Mouse (Mus musculus) forebrain, embryonic 16.5 days (tissue): ENCODE data around the gene Arl6ip5. TPM values are rescaled to one million over a fixed set of nuclear protein-coding genes. Genes with fewer than 3 reads are reported as not detected.

ENCODE experiments used
- ATAC-seq: fragments of 200-750 bp; cut with Nextera tagmentation; 2 replicates; pipeline ENCODE4 v1.8.0; 2017; ENCODE audit warnings: mild to moderate bottlenecking, moderate library complexity
- H3K27ac ChIP-seq: fragments of 300-500 bp; sonication (generic); 2 replicates; pipeline ENCODE4 v1.5.1; 2014; ENCODE audit warnings: low read length, control low read depth
- H3K27me3 ChIP-seq: fragments of 300-500 bp; sonication (generic); replicated peaks from 2 replicates; pipeline ENCODE4 v1.6.1; 2014; ENCODE audit warnings: low read length; ENCODE audit not compliant: control insufficient read depth, insufficient read depth
- H3K36me3 ChIP-seq: fragments of 300-500 bp; sonication (generic); 2 replicates; pipeline ENCODE4 v1.6.1; 2014; ENCODE audit not compliant: control insufficient read depth, insufficient read depth
- H3K4me1 ChIP-seq: fragments of 300-500 bp; sonication (generic); replicated peaks from 2 replicates; pipeline ENCODE4 v1.6.1; 2014; ENCODE audit warnings: low read length; ENCODE audit not compliant: control insufficient read depth, insufficient read depth
- H3K4me2 ChIP-seq: fragments of 300-500 bp; sonication (generic); 2 replicates; pipeline ENCODE4 v1.6.1; 2014; ENCODE audit warnings: mild to moderate bottlenecking, low read length, control low read depth
- H3K4me3 ChIP-seq: fragments of 300-500 bp; sonication (generic); replicated peaks from 2 replicates; pipeline ENCODE4 v1.5.1; 2014; ENCODE audit warnings: mild to moderate bottlenecking, low read length, control low read depth
- H3K9ac ChIP-seq: fragments of 300-500 bp; sonication (generic); replicated peaks from 2 replicates; pipeline ENCODE4 v1.6.1; 2014; ENCODE audit warnings: low read depth, low read length, control low read depth
- H3K9me3 ChIP-seq: fragments of 300-500 bp; sonication (generic); 2 replicates; pipeline ENCODE4 v1.6.1; 2016; ENCODE audit warnings: low read length; ENCODE audit not compliant: control insufficient read depth
- WGBS: fragments of 180-500 bp; shearing (Covaris S2); extraction: QIAGEN DNeasy Blood & Tissue Kit; methylation state at CpG from one replicate; pipeline ENCODE4 v1.1.7; 2014; 5-methylcytosine and 5-hydroxymethylcytosine counted together
- polyA plus RNA-seq: library from polyadenylated mRNA; unstranded; fragments of >200 nt; fragmentation: Nextera tagmentation; extraction: Ambion mirVana; gene quantifications from 2 replicates; pipeline ENCODE4 v1.2.1, GENCODE M21; 2015

Arl6ip5 gene
- polyA plus RNA-seq, 1 experiment from 2014 or later: 130 TPM

DNA sequence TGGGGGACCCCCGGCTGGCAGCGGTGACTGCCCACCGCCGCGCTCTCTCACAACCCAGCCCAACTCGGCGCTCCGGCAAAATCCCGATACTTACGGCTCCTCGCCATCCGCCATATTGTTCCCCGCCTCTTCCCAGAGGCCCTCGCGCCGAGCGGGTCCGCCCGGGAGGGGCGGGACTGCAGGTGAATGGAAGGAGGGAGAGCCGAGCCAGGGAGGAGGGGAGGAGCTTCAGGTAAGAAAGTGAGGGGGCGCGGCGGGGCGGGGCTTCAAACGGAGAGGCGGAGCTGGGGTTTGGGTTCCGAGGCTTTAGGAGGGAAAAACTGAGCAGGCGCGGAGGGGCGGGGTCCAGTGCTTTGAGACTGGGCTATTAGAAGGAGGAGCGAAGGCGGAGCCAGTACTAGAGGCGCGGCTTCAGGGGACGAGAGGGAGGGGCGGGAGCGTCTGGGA, 5.0 kb upstream of the Arl6ip5 start, which contains the start of gene Uba3:
Gene Uba3 (minus strand): TSS at position 209 of the 447 bp plus-strand sequence.
- H3K4me1 ChIP-seq: peaks cover 9% of the 10 kb centered on the region
- peak; percentile 96 for ATAC-seq
- peak within 1 kb of the TSS; percentile 66 for H3K4me2 ChIP-seq
- no peaks in the 10 kb centered on the region for H3K27me3 ChIP-seq
- peak within 1 kb of the TSS; percentile 87 for H3K27ac ChIP-seq
- WGBS: under 1% methylated on average over 37 of the region's 38 CpGs
- H3K9ac ChIP-seq: peak within 1 kb of the TSS; percentile 94
- H3K9me3 ChIP-seq: no peaks in the 10 kb centered on the region
- H3K4me3 ChIP-seq: peak within 1 kb of the TSS; percentile 71
- no peaks in the 10 kb centered on the region for H3K36me3 ChIP-seq

DNA sequence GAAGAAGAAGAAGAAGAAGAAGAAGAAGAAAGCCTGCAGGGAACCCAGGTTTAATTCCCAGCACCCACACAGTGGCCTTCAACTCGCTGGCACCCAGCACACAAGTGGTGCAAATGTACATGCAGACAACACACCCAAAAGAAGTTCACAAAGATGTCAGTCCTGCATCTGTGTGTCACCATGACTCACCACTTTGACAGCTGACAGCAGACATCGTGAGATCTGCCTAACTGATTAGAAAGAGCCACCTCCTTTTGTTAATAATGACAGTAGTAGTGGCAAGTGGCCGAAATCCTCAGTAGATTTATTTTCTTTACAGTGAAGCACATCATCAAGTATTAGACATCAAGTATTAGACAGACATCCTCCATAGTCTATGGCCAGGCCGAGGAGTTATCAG, 3.4 kb upstream of the Arl6ip5 start:
- Histone ChIP-seq H3K36me3 (no peaks in the 10 kb centered on the region), H3K4me3 (no peak overlapping the region), H3K27ac (no peak overlapping the region), H3K4me1 (peaks cover 17% of the 10 kb centered on the region), H3K9me3 (no peaks in the 10 kb centered on the region), H3K27me3 (no peaks in the 10 kb centered on the region), H3K9ac (no peak overlapping the region), H3K4me2 (no peak overlapping the region)
- no peak for ATAC-seq
- 84% methylated on average over 4 of the region's 4 CpGs for WGBS

DNA sequence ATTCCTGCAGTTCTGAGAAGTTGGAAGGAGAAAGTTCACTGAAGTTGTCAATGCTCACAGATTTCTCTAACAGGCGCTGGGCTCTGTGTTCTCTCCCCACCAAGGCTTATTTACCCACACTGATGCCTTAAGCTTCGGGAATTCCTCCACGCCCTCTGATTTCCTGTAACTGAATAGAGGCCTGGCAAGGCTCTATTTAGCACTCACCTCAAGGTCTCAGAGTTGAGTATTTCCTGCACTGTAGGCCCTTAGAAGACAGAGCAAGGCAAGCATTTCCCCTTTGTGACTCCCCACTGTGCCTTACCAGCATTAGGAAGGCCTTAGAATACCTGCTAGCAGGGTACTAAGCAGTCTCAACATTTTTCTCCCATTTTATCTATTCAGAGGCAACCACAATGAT, 2.1 kb upstream of the Arl6ip5 start:
- Histone ChIP-seq H3K27ac (no peak overlapping the region), H3K4me3 (no peak overlapping the region), H3K36me3 (no peaks in the 10 kb centered on the region), H3K9ac (no peak overlapping the region), H3K27me3 (no peaks in the 10 kb centered on the region), H3K4me2 (no peak overlapping the region), H3K9me3 (no peaks in the 10 kb centered on the region), H3K4me1 (peaks cover 25% of the 10 kb centered on the region)
- WGBS: 30% methylated on average over 3 of the region's 3 CpGs
- no peak for ATAC-seq

DNA sequence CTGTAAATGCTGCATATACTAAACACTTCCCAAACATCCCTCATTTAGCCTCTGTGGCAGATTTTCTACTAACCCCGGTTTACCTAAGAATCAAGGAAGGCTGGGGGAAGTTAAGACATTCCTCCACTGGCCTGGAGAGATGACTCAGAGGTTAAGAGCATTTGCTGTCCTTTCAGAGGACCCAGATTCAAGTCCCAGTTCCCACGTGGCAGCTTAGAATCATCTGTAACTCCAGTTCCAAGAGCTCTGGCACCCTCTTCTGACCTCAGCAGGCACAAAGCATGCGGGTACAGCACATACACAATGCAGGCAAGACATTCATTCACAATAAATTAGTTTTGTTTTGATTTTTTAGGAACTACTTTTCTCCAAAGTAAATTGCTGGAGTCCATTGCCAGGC, 1.3 kb upstream of the Arl6ip5 start:
- WGBS: 41% methylated on average over 3 of the region's 3 CpGs
- no peak for ATAC-seq
- no peak overlapping the region for H3K9ac ChIP-seq

DNA sequence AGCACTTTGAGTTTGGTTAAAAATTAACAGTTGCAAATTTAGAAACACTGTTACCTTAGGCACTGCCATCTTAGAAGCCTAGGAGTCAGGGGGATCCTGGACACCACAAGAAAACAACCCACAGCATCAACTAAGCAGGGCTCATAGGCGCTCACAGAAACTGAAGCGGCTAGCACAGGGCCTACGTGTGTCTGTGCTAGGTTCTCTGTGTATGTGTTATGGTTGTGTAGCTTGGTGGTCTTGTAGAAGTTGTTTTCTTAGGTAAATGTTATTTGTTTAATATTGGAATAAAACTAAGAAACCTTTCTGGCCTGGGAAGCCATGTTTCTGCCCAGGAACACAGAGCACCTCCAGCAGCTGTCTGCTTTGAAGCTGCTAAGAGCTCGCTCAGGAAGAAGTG, 738 bp upstream of the Arl6ip5 start:
- Histone ChIP-seq H3K9me3 (no peaks in the 10 kb centered on the region), H3K9ac (no peak overlapping the region), H3K27ac (no peak overlapping the region), H3K4me2 (no peak overlapping the region), H3K4me1 (peaks cover 20% of the 10 kb centered on the region), H3K36me3 (no peaks in the 10 kb centered on the region), H3K27me3 (no peaks in the 10 kb centered on the region), H3K4me3 (no peak overlapping the region)
- no peak for ATAC-seq
- WGBS: 88% methylated on average over 4 of the region's 4 CpGs

More for the DNA sequence above, 1.3 kb upstream of the Arl6ip5 start:
- no peak overlapping the region for H3K27ac ChIP-seq
- H3K9me3 ChIP-seq: no peaks in the 10 kb centered on the region
- H3K27me3 ChIP-seq: no peaks in the 10 kb centered on the region
- no peak overlapping the region for H3K4me3 ChIP-seq
- no peak overlapping the region for H3K4me2 ChIP-seq
- no peaks in the 10 kb centered on the region for H3K36me3 ChIP-seq
- peaks cover 26% of the 10 kb centered on the region for H3K4me1 ChIP-seq

DNA sequence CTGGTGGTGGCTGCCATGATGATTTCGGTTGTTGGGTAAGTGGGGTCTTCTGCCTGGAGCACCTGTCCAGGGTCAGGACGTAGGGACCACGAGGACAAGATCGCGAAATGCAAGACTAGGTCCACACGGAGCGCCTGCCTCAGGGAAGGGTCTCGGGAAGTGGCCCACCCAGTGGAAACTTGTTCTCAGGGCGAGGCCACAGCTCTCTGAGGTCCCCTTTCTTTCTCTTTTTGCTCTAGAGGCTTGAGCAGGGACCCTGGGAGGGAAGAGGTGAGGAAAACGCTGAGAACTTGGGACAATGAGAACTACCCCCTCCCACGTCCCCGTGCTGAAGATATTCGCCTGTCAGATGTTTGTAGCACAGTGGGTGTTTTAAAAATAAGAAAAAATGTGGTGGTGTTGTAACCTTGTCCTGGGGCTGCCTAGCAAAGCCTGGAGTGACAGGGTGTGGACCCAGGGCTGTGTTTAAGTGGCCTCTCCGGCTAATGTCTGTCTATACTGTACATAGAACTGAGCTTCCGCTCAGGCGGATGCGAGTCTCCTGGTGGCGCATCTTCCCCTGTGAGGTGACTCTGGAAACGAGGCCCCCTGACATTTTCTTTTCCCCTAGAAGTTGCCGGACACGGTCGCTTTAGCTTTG, 593 bp downstream of the Arl6ip5 start:
- WGBS: 3% methylated on average over 22 of the region's 22 CpGs
- Histone ChIP-seq H3K36me3 (no peaks in the 10 kb centered on the region), H3K4me2 (peak overlapping the region; percentile 61), H3K27ac (0 out of 2 replicates have a peak overlapping the region, but pooled peaks have one; percentile 8), H3K4me3 (peak overlapping the region; percentile 63), H3K27me3 (no peaks in the 10 kb centered on the region), H3K4me1 (peaks cover 22% of the 10 kb centered on the region), H3K9ac (peak overlapping the region; percentile 79), H3K9me3 (no peaks in the 10 kb centered on the region)
- peak; percentile 54 for ATAC-seq

DNA sequence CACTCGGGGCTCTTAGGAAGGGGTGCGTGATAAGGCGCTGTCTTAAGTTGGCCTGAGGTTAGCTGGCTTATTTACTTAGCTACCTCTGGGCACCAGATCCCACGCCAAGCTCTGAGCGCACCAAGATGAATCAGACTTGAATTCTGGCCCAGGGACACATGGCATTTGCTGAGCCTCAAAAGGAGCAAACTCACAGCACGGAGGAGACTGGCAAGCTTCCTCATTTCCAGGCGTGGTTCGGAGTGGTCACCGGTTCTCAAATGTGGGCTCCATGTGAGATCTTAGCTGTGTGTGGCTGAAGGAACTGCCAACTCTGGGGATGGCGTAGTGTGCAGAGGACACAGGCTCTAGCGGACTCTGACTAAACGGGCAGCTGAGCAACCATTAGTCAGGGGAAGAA, 1.5 kb downstream of the Arl6ip5 start:
- H3K27me3 ChIP-seq: no peaks in the 10 kb centered on the region
- no peak overlapping the region for H3K27ac ChIP-seq
- peaks cover 29% of the 10 kb centered on the region for H3K4me1 ChIP-seq
- no peak; the same call in 1 of the 2 replicates for ATAC-seq
- H3K4me3 ChIP-seq: peak overlapping the region; percentile 63
- 53% methylated on average over 12 of the region's 12 CpGs for WGBS
- no peak overlapping the region; the same call in 1 of the 2 replicates for H3K9ac ChIP-seq
- H3K36me3 ChIP-seq: no peaks in the 10 kb centered on the region
- peak overlapping the region; percentile 61 for H3K4me2 ChIP-seq
- H3K9me3 ChIP-seq: no peaks in the 10 kb centered on the region

DNA sequence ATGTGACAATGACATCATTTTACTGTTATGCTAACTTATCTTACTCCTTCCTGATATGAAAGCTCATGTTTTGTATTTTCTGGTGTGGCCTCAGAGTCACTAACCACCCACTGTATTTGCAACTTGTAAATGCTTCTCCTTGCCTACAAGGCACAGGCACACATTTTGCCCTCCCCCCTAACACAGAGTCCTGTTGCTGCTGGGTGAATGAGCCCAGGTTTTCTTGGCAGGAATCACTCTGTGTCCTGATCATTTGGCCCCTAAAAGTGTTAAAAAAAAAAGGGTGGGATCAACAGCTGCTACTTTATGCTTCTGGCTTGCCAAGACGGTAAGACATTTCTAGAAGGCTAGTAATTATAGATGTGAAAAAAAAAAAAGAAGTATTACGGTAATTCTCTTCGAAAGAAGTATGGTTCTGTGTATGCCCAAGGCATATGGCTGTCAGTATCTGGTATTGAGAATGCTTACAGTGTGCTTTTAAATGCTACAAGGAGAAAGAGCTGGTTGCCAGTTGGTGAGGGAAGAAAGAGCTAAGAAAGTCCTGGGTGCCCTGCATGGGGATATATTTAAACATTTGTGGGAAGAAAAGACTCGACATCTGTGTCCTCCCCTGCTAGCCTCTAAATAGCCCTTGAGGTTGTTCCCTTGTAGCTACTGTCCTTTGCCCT, 5.8 kb downstream of the Arl6ip5 start:
- H3K4me2 ChIP-seq: no peak overlapping the region
- ATAC-seq: peak; percentile 50; the same call in 1 of the 2 replicates
- peaks cover 34% of the 10 kb centered on the region for H3K4me1 ChIP-seq
- H3K27ac ChIP-seq: peak overlapping the region; percentile 58; the same call in 1 of the 2 replicates
- no peaks in the 10 kb centered on the region for H3K9me3 ChIP-seq
- no peak overlapping the region for H3K4me3 ChIP-seq
- no peaks in the 10 kb centered on the region for H3K27me3 ChIP-seq
- no peaks in the 10 kb centered on the region for H3K36me3 ChIP-seq
- H3K9ac ChIP-seq: no peak overlapping the region
- 39% methylated on average over 4 of the region's 4 CpGs for WGBS

DNA sequence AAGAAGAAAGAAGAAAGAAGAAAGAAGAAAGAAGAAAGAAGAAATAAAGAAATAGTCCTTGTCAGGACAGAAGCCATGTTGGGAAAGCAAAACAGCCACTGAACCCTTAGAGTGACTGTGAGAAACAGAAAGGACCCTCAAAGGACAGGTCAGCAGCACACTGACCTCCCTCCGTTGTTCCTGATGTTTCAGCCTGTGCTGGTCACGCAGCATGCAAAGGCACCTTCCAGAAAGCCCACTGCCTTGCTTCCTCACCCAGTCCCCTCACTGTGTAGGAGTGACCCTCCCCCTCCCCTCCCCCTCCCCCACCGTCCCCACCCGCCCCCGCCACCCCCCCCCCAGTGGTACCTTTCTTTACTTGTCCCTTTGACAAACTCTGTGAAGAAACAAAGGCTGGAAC, 10.2 kb downstream of the Arl6ip5 start:
- no peak overlapping the region for H3K4me2 ChIP-seq
- H3K4me1 ChIP-seq: peaks cover 28% of the 10 kb centered on the region
- H3K27me3 ChIP-seq: no peaks in the 10 kb centered on the region
- no peak overlapping the region for H3K27ac ChIP-seq
- WGBS: 76% methylated on average over 2 of the region's 5 CpGs
- no peak for ATAC-seq
- no peaks in the 10 kb centered on the region for H3K9me3 ChIP-seq
- no peak overlapping the region for H3K9ac ChIP-seq
- no peak overlapping the region for H3K4me3 ChIP-seq
- H3K36me3 ChIP-seq: no peaks in the 10 kb centered on the region
